Mouse (Mus musculus) C2C12 (cell line): Measurements from ENCODE around the gene Efl1. TPM values are rescaled to one million over a fixed set of nuclear protein-coding genes. Genes with fewer than 3 reads are reported as not detected.

ENCODE experiments used
- H3K27me3 ChIP-seq: one replicate; pipeline ENCODE4 v1.6.1; 2011; ENCODE audit not compliant: control insufficient read depth, insufficient read depth, insufficient read length
- H3K36me3 ChIP-seq: one replicate; pipeline ENCODE4 v1.6.1; 2011; ENCODE audit not compliant: control insufficient read depth, insufficient read depth
- H3K4me3 ChIP-seq: one replicate; pipeline ENCODE4 v1.5.1; 2011; ENCODE audit warnings: mild to moderate bottlenecking, control low read depth; ENCODE audit not compliant: poor library complexity, insufficient read depth, severe bottlenecking
- H3K79me2 ChIP-seq: one replicate; pipeline ENCODE4 v1.6.1; 2011; ENCODE audit not compliant: control insufficient read depth, insufficient read depth
- H3K79me3 ChIP-seq: one replicate; pipeline ENCODE4 v1.6.1; 2011; ENCODE audit warnings: low read depth, control low read depth
- H3ac ChIP-seq: one replicate; pipeline ENCODE3; 2011; ENCODE audit warnings: low read depth; ENCODE audit not compliant: control insufficient read depth, insufficient read length
- CEBPB ChIP-seq: IDR thresholded peaks from one replicate; pipeline ENCODE4 v1.6.1; 2011; ENCODE audit warnings: low read depth, mild to moderate bottlenecking, control low read depth, moderate library complexity
- CTCF ChIP-seq: IDR thresholded peaks from one replicate; pipeline ENCODE4 v1.5.1; 2011; ENCODE audit not compliant: control insufficient read depth, insufficient read depth, insufficient read length
- FOSL1 ChIP-seq: IDR thresholded peaks from one replicate; pipeline ENCODE4 v1.8.0; 2011; ENCODE audit warnings: mild to moderate bottlenecking, low read length; ENCODE audit not compliant: poor library complexity, insufficient read depth, severe bottlenecking
- MAX ChIP-seq: IDR thresholded peaks from one replicate; pipeline ENCODE4 v1.6.1; 2011; ENCODE audit warnings: mild to moderate bottlenecking, control low read depth
- MYOD1 ChIP-seq: IDR thresholded peaks from one replicate; pipeline ENCODE4 v1.6.1; 2011; ENCODE audit warnings: low read depth; ENCODE audit not compliant: control insufficient read depth, insufficient read length
- MYOG ChIP-seq: IDR thresholded peaks from one replicate; pipeline ENCODE4 v1.6.1; 2011; ENCODE audit not compliant: control insufficient read depth, insufficient read length; ENCODE audit errors: extremely low read depth
- USF1 ChIP-seq: IDR thresholded peaks from one replicate; pipeline ENCODE4 v1.6.1; 2011; ENCODE audit warnings: low read depth, mild to moderate bottlenecking, control low read depth, moderate library complexity
- polyA plus RNA-seq: library from polyadenylated mRNA; unstranded; fragments of >200 nt; fragmentation: generic; extraction: Trizol; gene quantifications from one replicate; pipeline ENCODE4 v1.2.1, GENCODE M21; 2012; ENCODE audit warnings: missing spikeins

The Efl1 gene
- polyA plus RNA-seq, 1 experiment: 9.9 TPM

GRCm38 (mm10) chr7:82808257-82808656 lies 159.8 kb downstream of the Efl1 start:
- H3K27me3 ChIP-seq: no peaks in the 10 kb centered on the region
- H3K79me3 ChIP-seq: no peaks in the 10 kb centered on the region
- no peak overlapping the region for H3ac ChIP-seq
- no peaks in the 10 kb centered on the region for H3K36me3 ChIP-seq
- no peak overlapping the region for H3K4me3 ChIP-seq
- H3K79me2 ChIP-seq: no peaks in the 10 kb centered on the region
- no peak for TF ChIP-seq CEBPB
- no peak for TF ChIP-seq MYOG
- no peak for TF ChIP-seq FOSL1
- TF ChIP-seq MYOD1: no peak
- TF ChIP-seq MAX: no peak
- TF ChIP-seq USF1: no peak
- TF ChIP-seq CTCF: no peak

- Histone ChIP-seq H3K79me2 (no peaks in the 10 kb centered on the region), H3K79me3 (no peaks in the 10 kb centered on the region), H3ac (no peak overlapping the region), H3K27me3 (no peaks in the 10 kb centered on the region), H3K36me3 (no peaks in the 10 kb centered on the region), H3K4me3 (no peak overlapping the region)
- no peak for TF ChIP-seq MYOG
- TF ChIP-seq MYOD1: no peak
- no peak for TF ChIP-seq CTCF
- TF ChIP-seq MAX: no peak
- no peak for TF ChIP-seq USF1
- no peak for TF ChIP-seq CEBPB
- TF ChIP-seq FOSL1: no peak
Observed at GRCm38 (mm10) chr7:82809126-82809525, 160.7 kb downstream of the Efl1 start.

- no peaks in the 10 kb centered on the region for H3K79me2 ChIP-seq
- H3K36me3 ChIP-seq: no peaks in the 10 kb centered on the region
- no peak overlapping the region for H3K4me3 ChIP-seq
- no peak overlapping the region for H3ac ChIP-seq
- H3K79me3 ChIP-seq: no peaks in the 10 kb centered on the region
- H3K27me3 ChIP-seq: no peaks in the 10 kb centered on the region
- TF ChIP-seq MYOG (no peak), MYOD1 (no peak), USF1 (no peak), FOSL1 (no peak), MAX (no peak), CEBPB (no peak), CTCF (no peak)
Observed at GRCm38 (mm10) chr7:82810799-82811139, 162.4 kb downstream of the Efl1 start.

GRCm38 (mm10) chr7:82811140-82811851 lies 162.9 kb downstream of the Efl1 start:
- H3K79me3 ChIP-seq: no peaks in the 10 kb centered on the region
- H3K4me3 ChIP-seq: peak overlapping the region; percentile 21
- no peaks in the 10 kb centered on the region for H3K79me2 ChIP-seq
- TF ChIP-seq CTCF: no peak
- H3K36me3 ChIP-seq: no peaks in the 10 kb centered on the region
- H3ac ChIP-seq: no peak overlapping the region
- H3K27me3 ChIP-seq: no peaks in the 10 kb centered on the region

- H3K79me3 ChIP-seq: no peaks in the 10 kb centered on the region
- TF ChIP-seq USF1: no peak
- TF ChIP-seq MAX: no peak
- no peak for TF ChIP-seq CTCF
- TF ChIP-seq FOSL1: no peak
- TF ChIP-seq MYOG: no peak
- TF ChIP-seq CEBPB: no peak
- TF ChIP-seq MYOD1: no peak
- no peaks in the 10 kb centered on the region for H3K27me3 ChIP-seq
- H3ac ChIP-seq: no peak overlapping the region
- H3K79me2 ChIP-seq: no peaks in the 10 kb centered on the region
- H3K4me3 ChIP-seq: no peak overlapping the region
- H3K36me3 ChIP-seq: no peaks in the 10 kb centered on the region
Observed at GRCm38 (mm10) chr7:82812186-82813155, 164.1 kb downstream of the Efl1 start.

GRCm38 (mm10) chr7:82819541-82819940 lies 171.1 kb downstream of the Efl1 start:
- no peaks in the 10 kb centered on the region for H3K79me2 ChIP-seq

More at GRCm38 (mm10) chr7:82819541-82819940, 171.1 kb downstream of the Efl1 start:
- no peak overlapping the region for H3ac ChIP-seq
- H3K36me3 ChIP-seq: no peaks in the 10 kb centered on the region
- no peaks in the 10 kb centered on the region for H3K27me3 ChIP-seq
- TF ChIP-seq MYOG: no peak
- TF ChIP-seq FOSL1: no peak
- TF ChIP-seq MYOD1: no peak
- no peak for TF ChIP-seq CTCF
- no peak for TF ChIP-seq USF1
- TF ChIP-seq CEBPB: no peak
- no peak for TF ChIP-seq MAX
- no peak overlapping the region for H3K4me3 ChIP-seq
- no peaks in the 10 kb centered on the region for H3K79me3 ChIP-seq
